Mouse (Mus musculus) liver, adult 2 months (tissue): ENCODE data around the gene Gm40193. TPM values are rescaled to one million over a fixed set of nuclear protein-coding genes. Genes with fewer than 3 reads are reported as not detected.
"Not testable (repeated sequence)": the region's sequence is repeated elsewhere in the genome, so short reads cannot be mapped to it uniquely, and the experiment has no call there.

Source experiments
- DNase-seq: peaks from one replicate; pipeline ENCODE4 v3.0.0-alpha.2; 2011; ENCODE audit warnings: low read depth, low spot score; ENCODE audit errors: extremely low read depth
- H3K27ac ChIP-seq: fragments of 200-500 bp; replicated peaks from 2 replicates; pipeline ENCODE4 v1.5.1; 2012; ENCODE audit warnings: low read depth, mild to moderate bottlenecking, control low read depth, inconsistent platforms, low read length; ENCODE audit not compliant: insufficient read depth
- H3K27me3 ChIP-seq: fragments of 200-500 bp; 2 replicates; pipeline ENCODE4 v1.6.1; 2012; ENCODE audit warnings: mild to moderate bottlenecking, moderate library complexity, low read length, inconsistent platforms; ENCODE audit not compliant: control insufficient read depth, insufficient read depth
- H3K36me3 ChIP-seq: fragments of 200-500 bp; 2 replicates; pipeline ENCODE4 v1.6.1; 2012; ENCODE audit warnings: low read length, inconsistent platforms; ENCODE audit not compliant: control insufficient read depth, insufficient read depth
- H3K4me1 ChIP-seq: fragments of 200-500 bp; 2 replicates; pipeline ENCODE4 v1.6.1; 2011; ENCODE audit warnings: low read length; ENCODE audit not compliant: control insufficient read depth, insufficient read depth
- H3K4me3 ChIP-seq: fragments of 200-500 bp; 2 replicates; pipeline ENCODE4 v1.5.1; 2011; ENCODE audit warnings: low read depth, mild to moderate bottlenecking, control low read depth, low read length, moderate library complexity; ENCODE audit not compliant: insufficient read depth
- H3K79me2 ChIP-seq: fragments of 200-500 bp; 2 replicates; pipeline ENCODE4 v1.6.1; 2012; ENCODE audit warnings: inconsistent platforms, mild to moderate bottlenecking, low read length, moderate library complexity; ENCODE audit not compliant: control insufficient read depth, insufficient read depth
- H3K9ac ChIP-seq: fragments of 200-500 bp; 2 replicates; pipeline ENCODE4 v1.6.1; 2012; ENCODE audit warnings: low read depth, mild to moderate bottlenecking, control low read depth, inconsistent platforms, low read length
- CTCF ChIP-seq: fragments of 200-500 bp; IDR thresholded peaks from 2 replicates; pipeline ENCODE4 v1.5.1; 2011; ENCODE audit warnings: low read depth, low read length, control low read depth
- POLR2A ChIP-seq: fragments of 200-500 bp; IDR thresholded peaks from 2 replicates; pipeline ENCODE4 v1.6.1; 2011; ENCODE audit warnings: low read length, control low read depth; ENCODE audit not compliant: insufficient read depth; ENCODE audit errors: extremely low read depth
- WGBS: fragments of 180-500 bp; shearing (Covaris S2); methylation state at CpG from one replicate; pipeline ENCODE4 v1.1.7; 2018; 5-methylcytosine and 5-hydroxymethylcytosine counted together
- polyA plus RNA-seq: library from polyadenylated mRNA; depleted of rRNA; stranded (reverse); fragments of >200 nt; gene quantifications from 2 replicates; pipeline ENCODE4 v1.2.3, GENCODE M21; 2012
- total RNA-seq: library from RNA; depleted of rRNA; stranded (reverse); fragments of >200 nt; gene quantifications from 2 replicates; pipeline ENCODE4 v1.2.3, GENCODE M21; 2014

The Gm40193 gene
- total and polyA plus RNA-seq, 2 experiments, result not detected

DNA sequence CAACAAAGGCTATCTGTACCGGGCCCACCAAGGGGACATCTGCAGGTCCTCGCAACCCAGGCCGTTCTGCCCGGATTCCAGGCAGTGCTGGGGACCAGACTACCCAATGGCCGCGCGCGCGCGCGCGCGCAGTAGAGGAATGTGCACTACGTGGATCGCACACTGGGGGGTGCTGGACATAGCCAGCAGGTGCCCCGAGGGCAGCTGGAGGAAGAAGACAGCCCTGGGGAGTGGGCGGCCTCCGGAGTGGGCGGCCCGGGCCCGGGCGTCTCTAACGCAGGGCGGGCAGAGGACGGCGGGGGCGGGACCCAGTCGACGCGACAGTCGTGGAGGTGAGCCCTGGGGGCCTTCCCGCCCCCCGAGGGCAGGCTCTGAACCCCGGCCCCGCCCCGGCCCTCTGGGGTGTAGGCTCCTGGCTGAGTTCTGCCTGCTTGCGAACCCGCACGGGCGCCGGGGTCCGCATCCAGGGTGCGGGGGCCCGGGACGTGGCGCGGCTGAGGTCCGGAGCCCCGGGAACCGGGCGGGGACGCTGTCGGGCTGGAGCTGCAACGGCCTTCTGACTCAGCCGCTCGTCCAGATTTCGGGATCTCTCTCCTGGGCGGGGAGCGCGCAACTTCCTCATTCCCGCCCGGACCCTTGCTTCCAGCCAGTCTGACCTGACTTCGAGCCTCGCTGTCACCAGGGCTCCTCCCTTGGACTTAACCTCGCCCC lies 7.3 kb upstream of the Gm40193 start, which contains the start of gene Pld2:
TSS of gene Pld2 (plus strand) at position 188 of the 711 bp plus-strand sequence.
- H3K27me3 ChIP-seq, result no peaks in the 10 kb centered on the region
- TF ChIP-seq CTCF, result peak; percentile 82
- TF ChIP-seq POLR2A, result peak; percentile 51; the same call in 1 of the 2 replicates
- no peaks in the 10 kb centered on the region for H3K36me3 ChIP-seq
- no peaks in the 10 kb centered on the region for H3K79me2 ChIP-seq
- H3K4me3 ChIP-seq, result peak within 1 kb of the TSS; percentile 75
- peak; percentile 83 for DNase-seq
- H3K27ac ChIP-seq, result 0 out of 2 replicates have a peak within 1 kb of the TSS, but pooled peaks have one; percentile 17
- peaks cover 4% of the 10 kb centered on the region; the same call in 1 of the 2 replicates for H3K4me1 ChIP-seq
- WGBS, result under 1% methylated on average over 64 of the region's 65 CpGs
- peak within 1 kb of the TSS; percentile 74 for H3K9ac ChIP-seq

DNA sequence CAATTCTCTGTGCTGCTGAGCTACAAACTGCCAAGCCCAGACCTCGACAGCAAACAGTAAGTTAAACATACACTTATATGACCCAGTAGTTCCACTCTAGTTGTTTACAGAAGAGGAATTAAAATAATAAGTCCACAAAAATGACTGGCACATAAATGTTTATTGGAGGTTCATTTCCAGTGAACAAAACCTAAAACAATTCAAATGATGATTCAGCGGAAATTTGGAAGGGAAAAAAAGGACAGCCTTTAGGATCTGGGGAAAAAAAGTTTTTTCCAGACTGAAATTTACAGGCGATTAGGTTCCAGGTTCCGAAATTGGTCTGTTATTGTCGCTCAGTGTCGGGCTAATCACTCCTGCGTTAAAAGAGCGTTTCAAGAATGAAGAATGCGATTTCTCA lies 6.7 kb upstream of the Gm40193 start:
- no peaks in the 10 kb centered on the region for H3K27me3 ChIP-seq
- peak overlapping the region; percentile 74 for H3K9ac ChIP-seq
- DNase-seq, result peak; percentile 52
- 4% methylated on average over 9 of the region's 9 CpGs for WGBS
- H3K27ac ChIP-seq, result 0 out of 2 replicates have a peak overlapping the region, but pooled peaks have one; percentile 17
- peaks cover 4% of the 10 kb centered on the region; the same call in 1 of the 2 replicates for H3K4me1 ChIP-seq
- no peaks in the 10 kb centered on the region for H3K79me2 ChIP-seq
- TF ChIP-seq POLR2A (no peak), CTCF (no peak)
- H3K36me3 ChIP-seq, result no peaks in the 10 kb centered on the region
- H3K4me3 ChIP-seq, result peak overlapping the region; percentile 75

DNA sequence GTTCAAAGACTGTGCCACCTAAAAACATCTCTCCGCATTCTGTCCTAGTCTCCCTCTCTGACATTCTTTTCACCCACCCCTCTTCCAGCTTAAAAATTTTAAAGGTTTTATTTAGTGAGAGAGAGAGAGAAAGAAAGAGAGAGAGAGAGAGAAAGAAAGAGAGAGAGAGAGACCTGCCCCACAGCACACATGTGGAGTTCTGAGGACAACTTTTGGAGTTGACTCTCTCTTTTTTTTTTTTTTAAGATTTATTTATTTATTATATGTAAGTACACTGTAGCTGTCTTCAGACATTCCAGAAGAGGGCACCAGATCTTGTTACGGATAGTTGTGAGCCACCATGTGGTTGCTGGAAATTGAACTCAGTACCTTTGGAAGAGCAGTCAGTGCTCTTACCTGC lies 1.7 kb downstream of the Gm40193 start:
- H3K79me2 ChIP-seq, H3K27ac ChIP-seq, H3K9ac ChIP-seq, H3K4me3 ChIP-seq, H3K4me1 ChIP-seq, H3K27me3 ChIP-seq, DNase-seq: not testable (repeated sequence)
- peaks cover 16% of the 10 kb centered on the region for H3K36me3 ChIP-seq
- 78% methylated on average over 2 of the region's 2 CpGs for WGBS

DNA sequence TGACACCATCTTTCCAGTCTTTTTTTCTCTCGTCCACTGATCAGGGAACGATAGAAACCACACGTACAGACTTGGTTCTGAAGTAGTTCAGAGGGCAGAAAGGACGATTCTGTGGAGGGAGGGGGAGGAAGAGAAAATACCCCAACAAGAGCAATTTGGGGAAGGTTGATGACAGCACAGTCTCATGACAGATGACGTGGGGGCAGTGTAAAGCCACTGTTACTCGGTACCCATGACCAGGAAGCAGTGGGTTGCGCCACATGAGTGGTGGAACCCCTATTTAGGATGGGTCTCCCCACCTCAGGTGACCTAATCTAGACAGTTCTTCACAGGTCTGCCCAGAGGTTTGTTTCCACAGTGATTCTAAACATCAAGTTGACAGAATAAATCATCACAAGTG lies 4.1 kb downstream of the Gm40193 start:
- TF ChIP-seq CTCF, result no peak
- TF ChIP-seq POLR2A, result no peak
- Histone ChIP-seq H3K27ac (no peak overlapping the region), H3K27me3 (no peaks in the 10 kb centered on the region), H3K79me2 (no peaks in the 10 kb centered on the region; the same call in 1 of the 2 replicates), H3K36me3 (peaks cover 16% of the 10 kb centered on the region), H3K4me3 (no peak overlapping the region), H3K4me1 (peaks cover 5% of the 10 kb centered on the region), H3K9ac (no peak overlapping the region)
- whole genome bisulfite sequencing, result 83% methylated on average over 7 of the region's 7 CpGs
- no peak for DNase-seq

DNA sequence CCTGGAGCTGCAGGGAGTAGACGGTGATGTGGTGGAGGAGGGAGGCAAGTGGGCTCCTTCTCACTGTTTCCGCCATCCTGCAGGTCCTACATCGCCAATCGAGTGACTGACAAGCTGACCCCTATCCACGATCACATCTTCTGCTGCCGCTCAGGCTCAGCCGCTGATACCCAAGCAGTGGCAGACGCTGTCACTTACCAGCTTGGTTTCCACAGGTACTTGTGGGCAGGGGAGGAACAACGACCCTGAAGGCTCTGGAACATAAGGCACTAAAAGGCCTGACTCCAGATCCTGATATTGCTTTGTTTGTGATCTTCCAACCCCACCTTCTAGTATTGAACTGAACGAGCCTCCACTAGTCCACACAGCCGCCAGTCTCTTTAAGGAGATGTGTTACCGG lies 6.5 kb downstream of the Gm40193 start:
- WGBS, result 87% methylated on average over 12 of the region's 12 CpGs
- Histone ChIP-seq H3K36me3 (peaks cover 16% of the 10 kb centered on the region), H3K27ac (no peak overlapping the region), H3K9ac (no peak overlapping the region), H3K79me2 (no peaks in the 10 kb centered on the region; the same call in 1 of the 2 replicates), H3K4me3 (no peak overlapping the region), H3K27me3 (no peaks in the 10 kb centered on the region), H3K4me1 (peaks cover 9% of the 10 kb centered on the region)
- TF ChIP-seq CTCF (no peak), POLR2A (no peak)
- DNase-seq, result no peak

DNA sequence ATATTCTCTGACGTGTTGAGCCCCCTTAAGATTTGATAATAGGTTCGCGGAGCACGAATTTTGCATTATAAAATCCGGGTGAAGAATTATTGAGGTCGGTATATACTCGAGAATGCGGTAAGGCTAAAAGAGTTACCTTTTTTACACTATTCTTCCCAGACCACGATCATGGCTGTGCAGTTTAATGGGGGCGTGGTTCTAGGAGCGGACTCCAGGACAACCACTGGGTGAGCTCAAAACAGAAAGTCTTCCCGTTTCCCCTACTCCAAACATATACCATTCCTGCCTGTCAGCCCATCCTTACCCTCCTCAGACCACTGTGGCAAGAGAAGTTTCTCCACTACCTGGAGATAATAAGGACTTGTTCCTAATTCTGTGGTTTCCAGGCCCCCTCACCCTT lies 7.0 kb downstream of the Gm40193 start:
- Histone ChIP-seq H3K79me2 (no peaks in the 10 kb centered on the region; the same call in 1 of the 2 replicates), H3K9ac (peak overlapping the region; percentile 83), H3K36me3 (peaks cover 16% of the 10 kb centered on the region), H3K27ac (no peak overlapping the region), H3K4me1 (peaks cover 11% of the 10 kb centered on the region), H3K27me3 (no peaks in the 10 kb centered on the region), H3K4me3 (peak overlapping the region; percentile 72)
- TF ChIP-seq CTCF (no peak), POLR2A (no peak)
- no peak for DNase-seq
- 1% methylated on average over 12 of the region's 12 CpGs for whole genome bisulfite sequencing
